Mouse (Mus musculus): Measurements from ENCODE around the gene Tgfa. TPM values are rescaled to one million over a fixed set of nuclear protein-coding genes. Genes with fewer than 3 reads are reported as not detected.

Tgfa gene
- polyA plus RNA-seq, 1 experiment = 0.20 TPM

DNA sequence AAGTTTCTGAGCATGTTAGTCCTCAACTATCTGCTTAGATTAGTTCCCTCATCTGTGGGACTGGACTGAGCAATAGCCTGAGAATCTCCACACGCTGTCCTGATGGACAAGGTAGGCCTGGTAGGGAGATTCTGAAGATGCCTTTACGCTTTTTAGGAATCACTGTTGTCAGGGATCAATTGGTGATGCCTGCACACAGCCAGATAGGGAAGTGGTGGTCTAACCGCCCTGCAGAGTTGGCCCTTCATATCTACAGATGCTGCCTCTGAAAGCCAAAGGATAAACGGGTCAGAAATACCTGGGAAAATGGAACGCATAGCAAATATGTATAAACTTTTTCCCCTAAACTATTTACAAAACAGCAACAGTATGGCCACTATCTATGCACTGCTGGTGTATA, 37.3 kb downstream of the Tgfa start:
- Histone ChIP-seq H3K4me3 (no peak overlapping the region), H3K27me3 (ENCODE audit: control insufficient read depth, insufficient read depth, insufficient read length) (peaks cover 9% of the 10 kb centered on the region), H3K4me2 (ENCODE audit: low read depth) (no peak overlapping the region), H3K36me3 (ENCODE audit: control insufficient read depth, insufficient read depth) (no peaks in the 10 kb centered on the region), H3ac (ENCODE audit: control insufficient read depth, insufficient read length) (no peak overlapping the region), H3K79me2 (ENCODE audit: control insufficient read depth, insufficient read depth) (no peaks in the 10 kb centered on the region)
- no peak for TF ChIP-seq TCF3 (IDR thresholded peaks at IDR 0.05; ENCODE audit: insufficient read length, low read depth)
- no peak for TF ChIP-seq MYOD1 (IDR thresholded peaks at IDR 0.05; ENCODE audit: control insufficient read depth in 1 of 3, insufficient read length in 2 of 3, low read depth in 2 of 3)
- TF ChIP-seq MYOG (IDR thresholded peaks at IDR 0.05; ENCODE audit: control insufficient read depth in 1 of 3, insufficient read depth in 1 of 3, insufficient read length in 2 of 3, low read depth in 2 of 3) = no peak
- TF ChIP-seq REST (IDR thresholded peaks at IDR 0.05; ENCODE audit: insufficient read depth, insufficient read length) = no peak
- no peak for TF ChIP-seq POLR2AphosphoS2 (IDR thresholded peaks at IDR 0.05; ENCODE audit: insufficient read length, low read depth)
- no peak for TF ChIP-seq E2F4 (IDR thresholded peaks at IDR 0.05; ENCODE audit: insufficient read depth)
- no peak for TF ChIP-seq TCF12 (IDR thresholded peaks at IDR 0.05; ENCODE audit: insufficient read depth, poor library complexity, severe bottlenecking)
- TF ChIP-seq POLR2A (IDR thresholded peaks at IDR 0.05; ENCODE audit: insufficient read length, low read depth) = no peak
- no peak for TF ChIP-seq CEBPB (IDR thresholded peaks at IDR 0.05; ENCODE audit: insufficient read depth, poor library complexity, severe bottlenecking)
- TF ChIP-seq SRF (IDR thresholded peaks at IDR 0.05; ENCODE audit: control insufficient read depth, insufficient read length, low read depth) = no peak
- no peak for TF ChIP-seq USF1 (IDR thresholded peaks at IDR 0.05; ENCODE audit: low read depth)
- no peak for TF ChIP-seq MAX (IDR thresholded peaks at IDR 0.05; ENCODE audit: low read depth)

DNA sequence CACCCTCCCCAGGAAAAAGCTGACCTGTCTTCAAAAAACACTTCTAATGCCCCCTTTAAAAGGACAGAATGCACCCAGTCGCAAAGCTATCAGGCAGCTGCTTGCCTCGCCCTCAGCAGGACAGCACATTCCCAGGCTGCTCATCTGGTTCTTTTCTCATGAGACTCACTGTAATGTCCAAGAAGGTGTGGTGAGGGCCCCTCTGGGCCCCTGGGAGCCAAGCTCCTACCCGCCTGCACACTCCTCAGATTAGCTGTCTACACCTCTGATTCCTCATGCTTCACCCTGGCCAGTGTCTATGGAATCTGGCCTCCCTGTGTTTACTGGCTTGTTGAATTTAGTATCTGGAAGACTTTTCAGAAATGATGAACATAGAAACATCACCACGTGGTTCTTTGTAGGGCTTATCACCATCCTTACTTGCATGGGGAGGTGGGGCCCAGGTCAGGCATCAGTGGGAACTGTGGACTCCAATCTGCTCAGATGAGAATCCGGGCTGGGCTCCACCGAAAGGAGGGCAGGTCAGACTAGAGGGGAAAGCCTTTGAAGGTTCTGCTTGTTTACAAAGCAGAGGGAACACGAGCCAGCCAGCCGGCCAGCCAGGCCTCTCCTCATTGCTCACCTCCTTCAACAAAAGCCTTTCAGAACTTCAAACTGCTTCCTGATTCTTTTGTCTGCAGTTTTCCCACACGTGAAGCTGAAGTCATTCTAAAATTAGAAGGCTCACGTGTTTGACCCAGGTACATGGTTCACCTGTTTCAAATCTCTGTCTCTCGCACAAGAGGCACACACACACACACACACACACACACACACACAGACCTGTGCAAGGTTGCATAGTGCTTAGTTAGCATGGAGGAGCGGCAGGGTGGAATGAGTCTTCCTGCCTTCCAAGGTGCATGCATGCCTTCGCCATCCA, 38.7 kb downstream of the Tgfa start:
- H3K36me3 ChIP-seq (ENCODE audit: control insufficient read depth, insufficient read depth) = no peaks in the 10 kb centered on the region
- H3K4me3 ChIP-seq = no peak overlapping the region
- TF ChIP-seq MYOG (IDR thresholded peaks at IDR 0.05; ENCODE audit: control insufficient read depth in 1 of 3, insufficient read depth in 1 of 3, insufficient read length in 2 of 3, low read depth in 2 of 3) (no peak), MAX (IDR thresholded peaks at IDR 0.05; ENCODE audit: low read depth) (no peak), REST (IDR thresholded peaks at IDR 0.05; ENCODE audit: insufficient read depth, insufficient read length) (no peak), USF1 (IDR thresholded peaks at IDR 0.05; ENCODE audit: low read depth) (no peak), TCF3 (IDR thresholded peaks at IDR 0.05; ENCODE audit: insufficient read length, low read depth) (no peak), MYOD1 (IDR thresholded peaks at IDR 0.05; ENCODE audit: control insufficient read depth in 1 of 3, insufficient read length in 2 of 3, low read depth in 2 of 3) (no peak), E2F4 (IDR thresholded peaks at IDR 0.05; ENCODE audit: insufficient read depth) (no peak), CEBPB (IDR thresholded peaks at IDR 0.05; ENCODE audit: insufficient read depth, poor library complexity, severe bottlenecking) (no peak), POLR2A (IDR thresholded peaks at IDR 0.05; ENCODE audit: insufficient read length, low read depth) (no peak), SRF (IDR thresholded peaks at IDR 0.05; ENCODE audit: control insufficient read depth, insufficient read length, low read depth) (no peak), POLR2AphosphoS2 (IDR thresholded peaks at IDR 0.05; ENCODE audit: insufficient read length, low read depth) (no peak), TCF12 (IDR thresholded peaks at IDR 0.05; ENCODE audit: insufficient read depth, poor library complexity, severe bottlenecking) (no peak)
- peaks cover 5% of the 10 kb centered on the region for H3K27me3 ChIP-seq (ENCODE audit: control insufficient read depth, insufficient read depth, insufficient read length)
- no peak overlapping the region for H3K4me2 ChIP-seq (ENCODE audit: low read depth)
- no peaks in the 10 kb centered on the region for H3K79me2 ChIP-seq (ENCODE audit: control insufficient read depth, insufficient read depth)
- H3ac ChIP-seq (ENCODE audit: control insufficient read depth, insufficient read length) = no peak overlapping the region

DNA sequence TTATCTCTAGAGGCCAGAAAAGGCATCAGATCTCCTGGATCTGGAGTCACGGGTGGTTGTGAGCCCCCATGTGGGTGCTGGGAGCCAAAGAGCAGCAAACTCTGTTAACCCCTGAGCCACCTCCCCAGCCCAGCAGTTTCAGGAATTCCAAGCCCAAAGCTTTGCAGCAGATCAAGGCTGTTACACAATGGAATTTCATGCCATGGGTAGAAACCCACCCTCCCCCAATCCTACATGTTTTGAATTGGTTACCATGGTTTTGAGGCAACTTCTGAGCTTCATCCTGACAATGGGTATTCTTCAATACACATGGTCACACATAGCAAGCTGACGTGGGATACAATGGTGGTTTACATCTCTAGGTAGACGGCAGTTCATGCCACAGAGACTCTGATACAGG, 49.8 kb downstream of the Tgfa start:
- Histone ChIP-seq H3K4me2 (ENCODE audit: low read depth) (no peak overlapping the region), H3ac (ENCODE audit: control insufficient read depth, insufficient read length) (no peak overlapping the region), H3K79me2 (ENCODE audit: control insufficient read depth, insufficient read depth) (no peaks in the 10 kb centered on the region), H3K4me3 (no peak overlapping the region), H3K27me3 (ENCODE audit: control insufficient read depth, insufficient read depth, insufficient read length) (peaks cover 10% of the 10 kb centered on the region), H3K36me3 (ENCODE audit: control insufficient read depth, insufficient read depth) (no peaks in the 10 kb centered on the region)
- TF ChIP-seq POLR2AphosphoS2 (IDR thresholded peaks at IDR 0.05; ENCODE audit: insufficient read length, low read depth) (no peak), CEBPB (IDR thresholded peaks at IDR 0.05; ENCODE audit: insufficient read depth, poor library complexity, severe bottlenecking) (no peak), SRF (IDR thresholded peaks at IDR 0.05; ENCODE audit: control insufficient read depth, insufficient read length, low read depth) (no peak), TCF12 (IDR thresholded peaks at IDR 0.05; ENCODE audit: insufficient read depth, poor library complexity, severe bottlenecking) (no peak), MYOG (IDR thresholded peaks at IDR 0.05; ENCODE audit: control insufficient read depth in 1 of 3, insufficient read depth in 1 of 3, insufficient read length in 2 of 3, low read depth in 2 of 3) (no peak), TCF3 (IDR thresholded peaks at IDR 0.05; ENCODE audit: insufficient read length, low read depth) (no peak), REST (IDR thresholded peaks at IDR 0.05; ENCODE audit: insufficient read depth, insufficient read length) (no peak), E2F4 (IDR thresholded peaks at IDR 0.05; ENCODE audit: insufficient read depth) (no peak), USF1 (IDR thresholded peaks at IDR 0.05; ENCODE audit: low read depth) (no peak), MAX (IDR thresholded peaks at IDR 0.05; ENCODE audit: low read depth) (no peak), POLR2A (IDR thresholded peaks at IDR 0.05; ENCODE audit: insufficient read length, low read depth) (no peak), MYOD1 (IDR thresholded peaks at IDR 0.05; ENCODE audit: control insufficient read depth in 1 of 3, insufficient read length in 2 of 3, low read depth in 2 of 3) (no peak)

DNA sequence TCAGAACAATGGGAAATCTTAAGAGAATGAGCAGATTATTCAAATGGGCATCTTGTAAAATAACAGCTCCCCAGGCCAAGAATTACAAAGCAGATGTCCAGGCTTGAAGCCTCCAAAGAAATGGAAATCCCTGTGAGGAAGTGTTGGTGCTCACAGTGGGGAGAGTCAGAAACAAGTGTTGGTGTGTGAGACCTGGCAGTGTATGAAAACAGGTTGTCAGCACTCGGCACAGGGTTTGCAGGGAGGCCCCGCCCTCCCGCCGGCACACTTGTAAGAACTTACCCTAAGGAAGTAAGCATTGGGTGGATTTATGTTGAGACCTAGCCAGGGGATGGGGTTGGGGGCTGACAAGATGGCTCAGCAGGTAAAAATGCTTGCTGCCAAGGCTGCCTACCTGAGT, 50.9 kb downstream of the Tgfa start:
- Histone ChIP-seq H3K4me3 (no peak overlapping the region), H3K27me3 (ENCODE audit: control insufficient read depth, insufficient read depth, insufficient read length) (peaks cover 10% of the 10 kb centered on the region), H3K36me3 (ENCODE audit: control insufficient read depth, insufficient read depth) (no peaks in the 10 kb centered on the region), H3ac (ENCODE audit: control insufficient read depth, insufficient read length) (no peak overlapping the region), H3K79me2 (ENCODE audit: control insufficient read depth, insufficient read depth) (no peaks in the 10 kb centered on the region), H3K4me2 (ENCODE audit: low read depth) (no peak overlapping the region)
- TF ChIP-seq MAX (IDR thresholded peaks at IDR 0.05; ENCODE audit: low read depth) (no peak), CEBPB (IDR thresholded peaks at IDR 0.05; ENCODE audit: insufficient read depth, poor library complexity, severe bottlenecking) (no peak), USF1 (IDR thresholded peaks at IDR 0.05; ENCODE audit: low read depth) (no peak), MYOG (IDR thresholded peaks at IDR 0.05; ENCODE audit: control insufficient read depth in 1 of 3, insufficient read depth in 1 of 3, insufficient read length in 2 of 3, low read depth in 2 of 3) (no peak), MYOD1 (IDR thresholded peaks at IDR 0.05; ENCODE audit: control insufficient read depth in 1 of 3, insufficient read length in 2 of 3, low read depth in 2 of 3) (no peak), E2F4 (IDR thresholded peaks at IDR 0.05; ENCODE audit: insufficient read depth) (no peak), POLR2AphosphoS2 (IDR thresholded peaks at IDR 0.05; ENCODE audit: insufficient read length, low read depth) (no peak), TCF12 (IDR thresholded peaks at IDR 0.05; ENCODE audit: insufficient read depth, poor library complexity, severe bottlenecking) (no peak), REST (IDR thresholded peaks at IDR 0.05; ENCODE audit: insufficient read depth, insufficient read length) (no peak), POLR2A (IDR thresholded peaks at IDR 0.05; ENCODE audit: insufficient read length, low read depth) (no peak), SRF (IDR thresholded peaks at IDR 0.05; ENCODE audit: control insufficient read depth, insufficient read length, low read depth) (no peak), TCF3 (IDR thresholded peaks at IDR 0.05; ENCODE audit: insufficient read length, low read depth) (no peak)
